Mouse (Mus musculus) liver, embryonic 16.5 days (tissue): ENCODE results near the gene Hes7. TPM values are rescaled to one million over a fixed set of nuclear protein-coding genes. Genes with fewer than 3 reads are reported as not detected.
A peak's percentile ranks its signal among the peaks of the same experiment; 100 is the strongest.
"Not testable (repeated sequence)": the region's sequence is repeated elsewhere in the genome, so short reads cannot be mapped to it uniquely, and the experiment has no call there.

ENCODE experiments used
- ATAC-seq: fragments of 200-750 bp; cut with Nextera tagmentation; 2 replicates; pipeline ENCODE4 v1.8.0; 2017; ENCODE audit warnings: low read depth, mild to moderate bottlenecking, moderate number of reproducible peaks, moderate library complexity
- H3K27ac ChIP-seq: fragments of 300-500 bp; sonication (generic); 2 replicates; pipeline ENCODE4 v1.5.1; 2014; ENCODE audit warnings: mild to moderate bottlenecking, low read length
- H3K27me3 ChIP-seq: fragments of 300-500 bp; sonication (generic); 2 replicates; pipeline ENCODE4 v1.6.1; 2014; ENCODE audit warnings: low read depth, low read length, mixed read lengths; ENCODE audit not compliant: control insufficient read depth, insufficient read depth
- H3K36me3 ChIP-seq: fragments of 300-500 bp; sonication (generic); 2 replicates; pipeline ENCODE4 v1.6.1; 2014; ENCODE audit warnings: mild to moderate bottlenecking; ENCODE audit not compliant: control insufficient read depth, insufficient read depth
- H3K4me1 ChIP-seq: fragments of 300-500 bp; sonication (generic); 2 replicates; pipeline ENCODE4 v1.6.1; 2014; ENCODE audit warnings: low read depth, low read length, mixed read lengths; ENCODE audit not compliant: control insufficient read depth
- H3K4me2 ChIP-seq: fragments of 300-500 bp; sonication (generic); 2 replicates; pipeline ENCODE4 v1.6.1; 2014; ENCODE audit warnings: low read depth, low read length, mixed read lengths
- H3K4me3 ChIP-seq: fragments of 300-500 bp; sonication (generic); 2 replicates; pipeline ENCODE4 v1.5.1; 2014; ENCODE audit warnings: low read depth, mild to moderate bottlenecking, low read length
- H3K9ac ChIP-seq: fragments of 300-500 bp; sonication (generic); 2 replicates; pipeline ENCODE4 v1.6.1; 2014; ENCODE audit warnings: low read depth, low read length
- H3K9me3 ChIP-seq: fragments of 300-500 bp; sonication (generic); replicated peaks from 2 replicates; pipeline ENCODE4 v1.6.1; 2016; ENCODE audit warnings: low read length; ENCODE audit not compliant: control insufficient read depth
- WGBS: fragments of 180-500 bp; shearing (Covaris S2); extraction: QIAGEN DNeasy Blood & Tissue Kit; methylation state at CpG from one replicate; pipeline ENCODE4 v1.1.7; 2014; ENCODE audit not compliant: insufficient replicate concordance; 5-methylcytosine and 5-hydroxymethylcytosine counted together
- polyA plus RNA-seq: library from polyadenylated mRNA; unstranded; fragments of >200 nt; fragmentation: Nextera tagmentation; extraction: Ambion mirVana; gene quantifications from 2 replicates; pipeline ENCODE4 v1.2.1, GENCODE M21; 2015

The Hes7 gene
- polyA plus RNA-seq, 1 experiment from 2014 or later: 0.07 TPM

DNA sequence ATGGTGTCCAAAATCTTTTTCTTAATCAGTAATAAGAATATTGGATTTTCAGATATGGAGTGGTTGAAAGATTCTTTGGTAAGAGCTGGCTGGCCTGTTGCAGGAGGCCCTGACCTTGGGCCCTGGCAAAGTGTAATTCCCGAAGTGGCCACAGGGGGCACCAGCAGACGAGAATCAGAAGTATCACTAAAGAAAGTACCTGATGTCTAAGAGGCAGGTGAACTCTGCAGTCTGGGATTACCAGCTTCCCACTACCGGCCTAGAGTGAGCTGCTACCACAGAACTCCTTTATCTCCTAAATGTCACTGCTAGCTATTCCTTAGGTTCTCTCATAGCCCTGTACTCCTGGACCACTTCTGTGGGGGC is 27.8 kb upstream of the Hes7 start:
- peaks cover 60% of the 10 kb centered on the region for H3K4me1 ChIP-seq
- peaks cover 10% of the 10 kb centered on the region for H3K36me3 ChIP-seq
- H3K4me2 ChIP-seq: no peak overlapping the region
- H3K4me3 ChIP-seq: no peak overlapping the region
- WGBS: 1% methylated on average over 3 of the region's 3 CpGs
- no peak for ATAC-seq
- no peaks in the 10 kb centered on the region for H3K27me3 ChIP-seq
- no peak overlapping the region for H3K27ac ChIP-seq
- no peaks in the 10 kb centered on the region for H3K9me3 ChIP-seq
- no peak overlapping the region for H3K9ac ChIP-seq

DNA sequence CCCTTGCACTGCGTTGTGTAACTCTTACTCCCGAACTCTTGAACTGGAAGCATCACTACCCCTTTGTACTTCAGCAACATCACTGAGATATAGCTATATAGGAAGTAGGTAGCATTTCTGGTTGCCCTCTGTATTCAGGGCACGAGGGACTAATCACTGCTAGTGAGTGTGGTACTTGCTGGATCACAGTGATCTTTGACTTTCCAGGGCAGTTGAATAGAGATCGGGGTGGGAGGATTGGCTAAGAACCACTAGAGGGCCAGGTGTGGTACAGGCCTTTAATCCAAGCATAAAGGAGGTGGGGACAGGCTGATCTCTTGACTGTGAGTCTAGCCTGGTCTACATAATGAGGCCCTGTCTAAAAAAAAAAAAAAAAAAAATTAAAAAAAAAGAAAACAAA is 27.3 kb upstream of the Hes7 start:
- 67% methylated on average over 4 of the region's 4 CpGs for WGBS
- no peak overlapping the region for H3K9ac ChIP-seq
- H3K36me3 ChIP-seq: peaks cover 10% of the 10 kb centered on the region
- H3K4me3 ChIP-seq: no peak overlapping the region
- no peaks in the 10 kb centered on the region for H3K27me3 ChIP-seq
- ATAC-seq: no peak
- H3K4me2 ChIP-seq: no peak overlapping the region
- peaks cover 61% of the 10 kb centered on the region for H3K4me1 ChIP-seq
- H3K9me3 ChIP-seq: no peaks in the 10 kb centered on the region
- 0 out of 2 replicates have a peak overlapping the region, but pooled peaks have one; percentile 4 for H3K27ac ChIP-seq

DNA sequence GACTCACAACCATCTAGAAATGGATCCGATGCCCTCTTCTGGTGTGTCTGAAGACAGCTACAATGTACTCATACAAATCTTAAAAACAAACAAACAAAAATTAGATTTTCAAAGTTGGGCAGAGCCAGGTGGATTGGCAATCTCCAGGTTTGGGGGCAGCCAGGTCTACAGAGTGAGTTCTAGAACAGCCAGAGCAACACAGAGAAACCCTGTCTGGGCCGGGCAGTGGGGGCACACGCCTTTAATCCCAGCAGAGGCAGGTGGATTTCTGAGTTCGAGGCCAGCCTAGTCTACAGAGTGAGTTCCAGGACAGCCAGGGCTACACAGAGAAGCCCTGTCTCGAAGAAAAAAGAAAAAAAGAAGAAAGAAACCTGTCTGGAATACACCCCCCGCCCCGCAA is 26.3 kb upstream of the Hes7 start:
- 81% methylated on average over 7 of the region's 7 CpGs for WGBS
- H3K4me3 ChIP-seq, H3K27ac ChIP-seq, H3K9ac ChIP-seq, H3K9me3 ChIP-seq, H3K27me3 ChIP-seq, H3K4me2 ChIP-seq, ATAC-seq: not testable (repeated sequence)
- Histone ChIP-seq H3K36me3 (peaks cover 10% of the 10 kb centered on the region), H3K4me1 (peaks cover 65% of the 10 kb centered on the region)

DNA sequence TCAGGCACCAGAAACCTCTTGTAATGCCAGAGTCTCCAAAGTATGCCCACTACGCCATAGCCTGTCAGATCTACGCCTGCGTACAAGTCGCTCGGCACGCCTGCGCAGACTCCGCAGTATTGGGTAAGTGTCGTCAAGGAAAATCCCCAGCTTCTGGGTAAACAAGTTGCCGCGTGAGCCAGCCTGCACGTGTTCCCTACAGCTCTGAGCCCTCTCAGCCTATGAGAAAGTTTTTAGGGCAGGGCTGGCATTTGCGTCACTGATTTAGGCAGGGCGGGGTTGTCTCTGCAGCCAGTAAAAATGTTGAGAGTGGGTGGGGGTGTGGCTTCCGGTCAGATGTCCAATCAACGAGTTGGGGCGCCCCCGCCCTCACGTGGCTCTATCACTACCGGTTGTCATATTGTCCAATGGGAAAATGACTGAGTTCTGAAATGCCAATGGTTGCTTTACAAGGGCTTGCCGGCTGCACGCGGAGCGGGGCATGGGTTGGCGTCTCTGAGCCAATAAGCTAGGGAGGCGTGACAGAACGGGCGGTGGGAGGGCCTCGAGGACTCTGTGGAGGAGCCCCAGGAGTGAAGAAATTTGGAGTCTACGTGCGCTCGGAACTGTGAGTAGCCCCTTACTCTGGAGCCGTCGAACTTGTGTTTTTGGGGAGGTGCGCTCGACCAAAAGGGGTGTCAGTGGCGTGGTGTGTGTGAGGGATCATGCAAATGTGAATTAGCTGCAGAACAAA is 25.3 kb upstream of the Hes7 start, which contains the start of gene Per1:
Gene Per1 (plus strand): TSS at position 521 of the 733 bp plus-strand sequence.
- Histone ChIP-seq H3K36me3 (peaks cover 9% of the 10 kb centered on the region), H3K4me3 (peak within 1 kb of the TSS; percentile 74), H3K4me1 (peaks cover 66% of the 10 kb centered on the region), H3K4me2 (peak within 1 kb of the TSS; percentile 96), H3K9me3 (no peaks in the 10 kb centered on the region), H3K27me3 (no peaks in the 10 kb centered on the region), H3K9ac (peak within 1 kb of the TSS; percentile 77), H3K27ac (peak within 1 kb of the TSS; percentile 97)
- ATAC-seq: peak; percentile 83
- WGBS: under 1% methylated on average over 37 of the region's 37 CpGs

DNA sequence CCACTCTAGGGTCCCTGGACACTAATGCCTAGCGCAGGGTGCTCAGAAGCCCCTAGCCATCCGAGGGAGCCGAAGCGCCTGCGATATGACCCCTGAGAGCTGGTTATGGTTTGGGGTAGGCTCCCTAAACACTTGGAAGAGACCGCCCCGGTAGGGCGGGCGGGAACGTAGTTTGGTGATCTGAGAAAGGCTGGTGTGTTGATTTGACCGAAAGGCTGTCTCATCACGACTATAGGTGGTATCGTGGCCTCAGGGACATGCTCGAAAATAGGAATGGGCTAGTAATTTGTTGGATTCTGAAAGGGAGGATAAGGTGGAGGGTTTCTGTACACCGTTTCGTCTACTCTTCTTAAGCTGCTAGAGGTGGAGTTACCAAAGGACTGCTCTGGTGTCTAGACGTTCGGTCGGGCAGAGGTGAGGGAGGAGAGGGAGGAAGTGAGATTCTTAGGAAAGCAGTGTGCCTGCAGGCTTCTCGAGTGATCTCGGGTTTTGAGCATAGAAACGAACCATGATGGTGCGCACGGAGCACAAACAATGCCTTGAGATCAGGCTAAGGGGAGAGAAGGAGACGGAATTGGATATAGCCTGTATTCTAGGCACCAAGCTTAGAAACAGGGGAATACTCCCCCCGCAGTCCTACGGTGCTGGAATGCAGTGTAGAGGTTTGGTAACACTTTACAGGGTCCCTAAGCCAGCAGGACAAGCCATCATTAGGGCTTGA is 24.5 kb upstream of the Hes7 start:
- H3K4me1 ChIP-seq: peaks cover 66% of the 10 kb centered on the region
- H3K36me3 ChIP-seq: peaks cover 6% of the 10 kb centered on the region
- no peaks in the 10 kb centered on the region for H3K27me3 ChIP-seq
- H3K4me3 ChIP-seq: peak overlapping the region; percentile 74
- peak overlapping the region; percentile 96 for H3K4me2 ChIP-seq
- 1% methylated on average over 27 of the region's 27 CpGs for WGBS
- ATAC-seq: no peak
- H3K27ac ChIP-seq: peak overlapping the region; percentile 97
- no peaks in the 10 kb centered on the region for H3K9me3 ChIP-seq
- H3K9ac ChIP-seq: peak overlapping the region; percentile 77

DNA sequence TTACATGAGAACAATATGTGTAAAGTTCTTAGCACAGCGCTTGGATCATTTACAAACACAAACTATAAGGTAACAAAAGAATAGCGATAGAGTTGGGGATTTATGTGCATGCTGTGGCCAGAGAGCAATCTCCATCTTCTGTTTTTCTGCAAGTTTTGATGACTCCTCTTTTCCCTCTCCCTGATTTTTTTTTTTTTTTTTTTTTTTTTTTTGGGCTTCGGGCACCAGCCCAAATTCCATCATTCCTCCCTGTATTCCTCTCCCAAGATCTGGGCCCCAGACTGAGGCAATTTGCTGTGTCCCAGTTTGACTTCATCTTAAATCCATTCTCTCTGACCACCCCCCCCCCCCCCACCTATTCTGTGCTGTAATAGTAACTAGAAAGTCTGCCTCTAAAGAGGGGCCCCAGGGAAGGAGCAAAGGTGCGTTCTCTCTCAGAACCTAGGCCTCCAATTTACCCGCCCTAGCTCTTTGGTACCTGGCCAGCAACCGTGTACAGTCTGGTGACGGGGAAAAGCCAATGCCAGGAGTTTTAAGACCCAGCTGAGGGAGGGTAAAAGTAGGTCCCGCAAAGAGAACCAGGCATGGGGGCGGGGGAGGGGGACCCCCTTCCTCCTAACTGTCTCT is 23.7 kb upstream of the Hes7 start:
- ATAC-seq: no peak
- Histone ChIP-seq H3K4me2 (peak overlapping the region; percentile 96), H3K27me3 (no peaks in the 10 kb centered on the region), H3K27ac (peak overlapping the region; percentile 97), H3K4me3 (peak overlapping the region; percentile 74), H3K9ac (peak overlapping the region; percentile 77), H3K36me3 (peaks cover 10% of the 10 kb centered on the region), H3K4me1 (peaks cover 69% of the 10 kb centered on the region), H3K9me3 (no peaks in the 10 kb centered on the region)
- 15% methylated on average over 9 of the region's 9 CpGs for WGBS

DNA sequence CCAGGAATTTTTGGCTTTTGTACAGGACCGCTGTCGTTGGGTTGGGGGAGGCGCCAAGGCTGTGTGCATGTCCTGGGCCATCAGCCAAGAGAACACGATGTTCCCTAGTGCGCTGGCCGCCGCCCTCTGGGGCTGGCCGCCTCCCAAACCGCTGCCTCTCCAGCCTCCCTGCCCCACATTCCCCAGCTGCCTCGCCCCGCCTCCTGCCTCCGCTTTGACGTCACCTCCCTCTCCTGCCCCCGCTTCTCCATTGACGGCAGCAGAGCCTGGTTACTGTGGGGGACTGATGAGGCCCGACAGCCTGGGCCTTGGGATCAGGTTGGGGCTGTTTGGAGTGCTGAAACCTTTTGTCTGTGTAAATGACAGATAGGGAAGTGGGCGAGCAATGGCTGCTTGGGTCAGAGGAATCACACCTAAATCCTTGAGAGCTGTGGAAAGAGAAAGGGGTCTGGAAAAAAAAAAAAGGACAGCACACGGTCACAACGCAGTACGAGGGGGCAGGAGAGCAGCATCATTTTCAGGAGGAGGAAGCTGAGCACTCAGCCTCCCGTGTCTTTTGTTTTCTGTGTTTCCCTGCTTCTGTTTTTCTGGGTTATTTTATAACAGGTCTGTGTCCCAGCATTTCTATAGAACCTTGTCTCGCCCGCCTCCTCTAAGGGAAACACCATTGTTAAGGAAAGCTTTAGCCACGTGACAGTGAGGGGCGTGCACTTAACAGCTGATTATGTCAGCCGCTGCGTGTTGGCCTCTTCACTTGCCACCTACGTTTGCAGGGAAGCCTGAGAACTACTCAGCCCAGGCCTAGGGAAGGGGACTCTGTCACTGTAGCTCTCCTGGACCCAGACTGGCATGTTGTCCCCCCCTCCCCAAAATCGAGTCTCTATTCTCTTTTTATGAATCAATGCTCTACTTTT is 23.0 kb upstream of the Hes7 start:
- no peaks in the 10 kb centered on the region for H3K27me3 ChIP-seq
- peaks cover 64% of the 10 kb centered on the region for H3K4me1 ChIP-seq

DNA sequence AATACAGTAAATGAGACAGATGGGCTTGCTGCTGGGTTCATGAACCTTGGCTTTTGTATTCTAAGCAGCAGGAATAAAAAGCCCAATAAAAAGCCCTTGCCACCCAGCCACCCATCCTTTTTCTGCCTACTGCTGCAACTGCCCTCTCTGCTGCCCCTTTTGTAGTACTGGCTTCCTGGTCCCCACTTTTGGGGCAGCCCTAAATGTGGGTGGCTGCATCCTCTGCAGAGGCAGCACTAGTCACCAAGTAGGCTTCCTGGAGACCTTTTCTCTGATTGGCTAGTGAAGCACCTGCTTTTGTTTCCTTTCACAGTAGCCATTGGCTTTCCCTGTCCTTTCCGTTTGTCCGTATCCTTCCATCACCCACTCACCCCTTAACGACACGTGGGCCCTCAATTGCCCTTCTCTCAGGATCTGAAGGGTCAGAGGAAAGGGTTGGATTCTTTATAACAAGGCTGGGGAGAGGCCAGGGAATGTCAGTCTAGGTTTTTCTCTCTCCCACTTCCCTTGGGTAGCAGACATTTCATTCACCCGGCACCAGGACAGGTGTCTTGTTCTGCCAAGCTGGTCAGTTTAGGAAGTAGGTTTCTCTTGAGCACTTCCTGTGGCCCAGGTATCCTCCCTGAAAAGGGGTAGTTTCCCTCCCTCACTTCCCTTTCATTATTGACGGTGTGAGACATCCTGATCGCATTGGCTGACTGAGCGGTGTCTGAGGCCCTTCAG is 22.0 kb upstream of the Hes7 start:
- Histone ChIP-seq H3K9ac (peak overlapping the region; percentile 74; the same call in 1 of the 2 replicates), H3K4me2 (peak overlapping the region; percentile 96), H3K9me3 (no peaks in the 10 kb centered on the region), H3K4me3 (peak overlapping the region; percentile 74), H3K4me1 (peaks cover 59% of the 10 kb centered on the region), H3K36me3 (peaks cover 23% of the 10 kb centered on the region), H3K27ac (peak overlapping the region; percentile 97), H3K27me3 (no peaks in the 10 kb centered on the region)
- WGBS: 31% methylated on average over 8 of the region's 8 CpGs
- no peak for ATAC-seq

More for the DNA sequence above, 23.0 kb upstream of the Hes7 start:
- Histone ChIP-seq H3K36me3 (peaks cover 18% of the 10 kb centered on the region), H3K27ac (peak overlapping the region; percentile 97), H3K9me3 (no peaks in the 10 kb centered on the region), H3K4me2 (peak overlapping the region; percentile 96), H3K4me3 (peak overlapping the region; percentile 74), H3K9ac (peak overlapping the region; percentile 77)
- peak; percentile 56 for ATAC-seq
- WGBS: 3% methylated on average over 29 of the region's 29 CpGs
